Mouse (Mus musculus): ENCODE results near the gene Nufip2. TPM values are rescaled to one million over a fixed set of nuclear protein-coding genes. Genes with fewer than 3 reads are reported as not detected.

The Nufip2 gene
- polyA plus RNA-seq, 1 experiment from 2014 or later: 3.7 TPM

DNA sequence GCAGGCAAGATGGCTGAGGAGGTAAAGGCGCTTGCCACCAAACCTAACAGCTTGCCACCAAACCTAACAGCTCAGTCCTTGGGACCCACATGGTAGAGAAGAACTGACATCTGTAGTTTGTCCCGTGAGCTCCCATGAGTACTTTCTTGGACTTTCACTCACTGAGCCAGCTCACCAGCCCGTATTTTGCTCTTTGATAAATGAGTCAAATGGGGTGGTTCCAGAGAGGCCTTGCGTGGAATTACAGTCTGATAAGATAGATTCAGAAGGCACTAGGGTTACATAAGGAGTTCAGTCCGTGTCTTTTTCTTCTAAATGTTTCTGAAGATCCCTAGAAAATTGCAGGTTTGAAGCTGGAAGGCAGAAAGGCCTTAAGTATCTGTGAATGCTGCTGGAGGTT lies 66.6 kb downstream of the Nufip2 start:
- Histone ChIP-seq H3K9me3 (replicated peaks) (no peaks in the 10 kb centered on the region), H3K9ac (no peak overlapping the region), H3K4me1 (replicated peaks) (no peaks in the 10 kb centered on the region), H3K4me2 (no peak overlapping the region), H3K27ac (no peak overlapping the region), H3K36me3 (no peaks in the 10 kb centered on the region), H3K4me3 (no peak overlapping the region), H3K27me3 (0 out of 2 replicates have a peak, but pooled peaks cover 2% of the 10 kb centered on the region)
- no peak for ATAC-seq (replicated peaks; ENCODE audit: insufficient number of reproducible peaks, insufficient read depth, low FRiP score, low read depth)
- 61% methylated on average over 5 of the region's 5 CpGs for WGBS

DNA sequence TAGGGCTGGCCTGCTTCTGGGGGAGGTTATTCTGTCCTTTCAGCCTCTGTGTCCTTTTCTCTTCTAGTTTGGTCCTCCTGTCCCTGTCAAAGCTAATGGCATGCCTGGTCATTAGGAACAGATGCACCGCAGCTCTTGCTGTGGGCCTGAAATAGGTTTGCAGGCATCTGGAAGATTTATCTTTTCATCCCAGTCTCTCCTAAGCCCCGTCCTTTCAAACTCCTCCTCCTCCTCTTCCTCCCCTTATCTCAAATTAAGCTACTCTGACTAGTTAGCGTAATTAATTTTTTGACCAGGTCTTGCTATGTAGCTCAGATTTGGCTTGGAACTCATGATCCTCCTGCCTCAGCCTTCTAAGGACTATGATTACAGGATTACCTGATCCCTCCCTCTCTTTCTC lies 67.5 kb downstream of the Nufip2 start:
- Histone ChIP-seq H3K36me3 (no peaks in the 10 kb centered on the region), H3K27ac (no peak overlapping the region), H3K9me3 (replicated peaks) (no peaks in the 10 kb centered on the region), H3K4me1 (replicated peaks) (no peaks in the 10 kb centered on the region), H3K9ac (no peak overlapping the region), H3K4me3 (no peak overlapping the region), H3K27me3 (0 out of 2 replicates have a peak, but pooled peaks cover 2% of the 10 kb centered on the region), H3K4me2 (no peak overlapping the region)
- WGBS: 57% methylated on average over 3 of the region's 3 CpGs
- no peak for ATAC-seq (replicated peaks; ENCODE audit: insufficient number of reproducible peaks, insufficient read depth, low FRiP score, low read depth)

DNA sequence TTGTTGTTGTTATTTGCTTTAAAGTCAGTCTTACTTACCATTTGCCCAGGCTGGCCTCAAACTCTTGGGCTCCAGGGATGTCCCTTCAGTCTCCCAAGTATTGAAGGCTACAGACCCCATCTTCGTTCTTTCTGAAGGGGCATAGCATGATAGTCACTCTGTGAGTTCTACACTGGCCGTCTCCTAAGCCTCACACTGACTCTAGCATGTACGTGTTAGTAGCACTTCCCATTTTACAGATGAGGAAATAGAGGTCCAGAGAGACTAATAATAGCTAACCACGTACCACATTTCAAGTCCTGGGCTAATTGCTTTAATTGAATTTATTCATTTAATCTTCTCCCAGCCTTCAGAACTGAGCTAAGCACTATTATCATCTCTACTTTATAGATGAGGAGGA lies 74.1 kb downstream of the Nufip2 start:
- Histone ChIP-seq H3K4me3 (no peak overlapping the region), H3K9me3 (replicated peaks) (no peaks in the 10 kb centered on the region), H3K4me2 (no peak overlapping the region), H3K36me3 (no peaks in the 10 kb centered on the region), H3K27me3 (no peaks in the 10 kb centered on the region), H3K4me1 (replicated peaks) (peaks cover 18% of the 10 kb centered on the region), H3K27ac (no peak overlapping the region), H3K9ac (no peak overlapping the region)
- ATAC-seq (replicated peaks; ENCODE audit: insufficient number of reproducible peaks, insufficient read depth, low FRiP score, low read depth): no peak
- WGBS: 83% methylated on average over 4 of the region's 4 CpGs

DNA sequence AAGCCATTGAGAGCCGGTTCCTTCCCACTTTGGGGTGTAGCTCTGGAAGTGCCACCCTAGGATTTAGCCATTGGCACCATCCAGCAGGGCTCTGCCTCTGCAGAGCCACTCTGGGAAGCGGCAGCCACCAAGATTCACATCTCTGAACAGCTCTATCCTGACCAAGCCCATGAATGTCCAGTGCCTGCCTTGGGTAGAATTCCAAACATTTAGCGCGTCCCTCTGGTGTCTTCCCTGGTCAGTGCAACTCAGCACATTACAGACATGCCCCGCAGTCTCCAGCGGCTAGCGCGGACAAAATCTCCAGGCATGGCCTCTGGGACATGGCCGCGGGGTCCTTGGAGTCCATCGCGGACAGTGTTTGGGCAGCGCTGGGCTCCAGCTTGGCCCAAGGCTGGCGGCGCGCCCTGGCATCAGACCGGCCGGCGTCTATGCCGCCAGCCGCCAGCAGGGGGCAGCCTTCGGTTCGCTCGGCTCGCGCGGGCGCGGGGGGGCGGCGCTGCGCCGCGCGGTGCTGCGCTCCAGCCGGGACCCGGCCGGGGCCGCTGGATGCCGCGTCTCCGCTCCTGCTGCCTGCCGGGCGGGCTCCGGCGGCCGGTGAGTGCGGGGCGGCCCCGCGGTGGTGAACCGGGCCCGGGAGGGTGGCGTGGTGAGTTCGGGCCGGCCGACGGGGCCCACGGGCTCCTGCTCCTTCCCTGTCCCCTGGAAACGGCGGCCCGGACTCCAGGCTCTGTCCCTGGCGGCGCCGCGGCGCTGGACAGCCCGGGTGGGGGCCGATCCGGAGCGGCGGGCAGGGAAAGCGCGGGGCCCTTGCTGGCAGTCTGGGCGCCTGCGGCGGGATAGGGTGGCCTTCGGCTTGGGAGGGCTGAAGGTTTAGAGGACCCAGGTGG lies 77.1 kb downstream of the Nufip2 start, which contains the start of gene Myo18a:
Myo18a (plus strand) TSS at position 464 of the 890 bp plus-strand sequence.
- 2% methylated on average over 74 of the region's 79 CpGs for WGBS

DNA sequence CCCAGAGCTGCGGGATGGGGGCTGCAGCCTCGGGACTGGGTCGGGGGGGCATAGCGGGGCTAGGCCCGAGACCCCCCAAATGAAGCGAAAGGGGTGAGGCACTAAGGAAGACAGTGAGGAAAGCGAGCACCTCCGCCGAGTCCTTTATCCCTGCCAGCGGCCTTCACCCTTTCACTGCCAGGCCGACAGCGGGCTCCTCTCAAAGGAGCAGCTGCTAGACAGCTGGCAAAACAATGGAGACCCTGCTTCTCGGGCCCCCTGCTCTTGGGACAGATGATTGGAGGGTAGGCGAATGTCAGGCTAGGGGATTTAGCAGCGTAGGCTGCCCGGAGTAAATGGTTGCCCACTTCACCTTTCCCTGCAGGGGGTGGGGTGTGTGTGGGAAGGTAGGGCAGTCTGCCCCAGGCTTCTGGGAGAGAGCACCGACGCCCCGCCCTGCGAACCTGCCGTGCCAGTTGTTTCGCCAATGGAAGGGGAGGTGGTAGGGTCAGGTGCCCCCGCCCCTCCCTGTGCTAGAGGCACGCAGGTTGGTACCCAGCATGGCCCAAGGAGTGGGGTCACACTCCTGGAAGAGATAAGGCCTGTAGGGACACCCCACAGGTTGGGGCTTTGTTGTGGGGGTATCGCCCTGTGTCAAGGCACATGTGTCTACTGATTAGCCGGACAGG lies 77.9 kb downstream of the Nufip2 start:
- H3K27ac ChIP-seq: peak overlapping the region; percentile 81
- peak overlapping the region; percentile 84 for H3K4me2 ChIP-seq
- no peaks in the 10 kb centered on the region for H3K9me3 ChIP-seq (replicated peaks)
- peak; percentile 23; the same call in 1 of the 2 replicates for ATAC-seq (replicated peaks; ENCODE audit: insufficient number of reproducible peaks, insufficient read depth, low FRiP score, low read depth)
- 5% methylated on average over 26 of the region's 26 CpGs for WGBS
- peak overlapping the region; percentile 78 for H3K9ac ChIP-seq
- H3K4me1 ChIP-seq (replicated peaks): peaks cover 39% of the 10 kb centered on the region
- H3K27me3 ChIP-seq: no peaks in the 10 kb centered on the region
- no peaks in the 10 kb centered on the region for H3K36me3 ChIP-seq
- H3K4me3 ChIP-seq: peak overlapping the region; percentile 71

More for the DNA sequence above, 77.1 kb downstream of the Nufip2 start, which contains the start of gene Myo18a:
- peak within 1 kb of the TSS; percentile 78 for H3K9ac ChIP-seq
- peak within 1 kb of the TSS; percentile 71 for H3K4me3 ChIP-seq
- no peaks in the 10 kb centered on the region for H3K9me3 ChIP-seq (replicated peaks)
- H3K4me2 ChIP-seq: peak within 1 kb of the TSS; percentile 84
- peaks cover 39% of the 10 kb centered on the region for H3K4me1 ChIP-seq (replicated peaks)
- H3K36me3 ChIP-seq: no peaks in the 10 kb centered on the region
- H3K27ac ChIP-seq: peak within 1 kb of the TSS; percentile 81
- H3K27me3 ChIP-seq: no peaks in the 10 kb centered on the region
- ATAC-seq (replicated peaks; ENCODE audit: insufficient number of reproducible peaks, insufficient read depth, low FRiP score, low read depth): peak; percentile 77

DNA sequence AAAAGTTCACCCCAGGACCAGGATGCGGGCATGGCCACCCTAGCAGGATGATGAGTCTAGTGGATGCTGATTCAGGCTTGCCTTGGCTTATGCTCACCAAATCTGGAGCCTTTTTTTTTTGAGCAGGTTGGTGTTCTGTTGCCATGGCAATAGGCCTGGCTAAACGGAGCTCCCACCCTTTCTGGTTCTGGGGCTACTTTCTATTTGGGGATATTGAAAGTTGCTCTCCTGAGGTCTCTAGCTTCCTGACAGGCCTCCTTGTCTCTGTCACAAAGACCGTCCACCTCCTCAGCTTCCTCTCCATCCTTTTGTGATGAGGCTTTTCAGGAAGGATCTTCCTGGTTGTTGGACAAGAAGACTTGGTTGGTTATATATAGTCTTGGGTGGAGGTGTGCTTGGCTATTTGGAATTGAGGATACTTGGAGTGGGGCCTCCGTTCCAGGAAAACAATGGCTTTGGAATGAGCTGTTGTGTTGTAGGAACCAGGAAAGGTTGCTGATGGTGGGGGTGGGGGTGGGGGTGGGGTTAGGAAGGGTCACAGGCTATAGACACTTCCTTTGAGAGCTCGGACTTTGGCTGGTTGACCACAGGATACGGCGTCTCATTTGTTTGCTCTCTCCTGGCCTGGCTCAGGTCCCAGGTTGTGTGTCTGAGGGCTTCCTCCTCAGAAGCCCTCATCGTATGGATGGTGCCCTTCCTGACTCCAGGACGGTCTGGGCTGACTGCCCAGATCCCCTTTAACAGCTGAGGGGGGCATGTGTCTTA lies 78.9 kb downstream of the Nufip2 start:
- Histone ChIP-seq H3K4me1 (replicated peaks) (peaks cover 39% of the 10 kb centered on the region), H3K9me3 (replicated peaks) (no peaks in the 10 kb centered on the region), H3K4me2 (peak overlapping the region; percentile 84), H3K36me3 (no peaks in the 10 kb centered on the region), H3K4me3 (peak overlapping the region; percentile 71), H3K27ac (peak overlapping the region; percentile 81), H3K27me3 (no peaks in the 10 kb centered on the region), H3K9ac (peak overlapping the region; percentile 78)
- ATAC-seq (replicated peaks; ENCODE audit: insufficient number of reproducible peaks, insufficient read depth, low FRiP score, low read depth): peak; percentile 25; the same call in 1 of the 2 replicates
- 42% methylated on average over 9 of the region's 9 CpGs for WGBS

DNA sequence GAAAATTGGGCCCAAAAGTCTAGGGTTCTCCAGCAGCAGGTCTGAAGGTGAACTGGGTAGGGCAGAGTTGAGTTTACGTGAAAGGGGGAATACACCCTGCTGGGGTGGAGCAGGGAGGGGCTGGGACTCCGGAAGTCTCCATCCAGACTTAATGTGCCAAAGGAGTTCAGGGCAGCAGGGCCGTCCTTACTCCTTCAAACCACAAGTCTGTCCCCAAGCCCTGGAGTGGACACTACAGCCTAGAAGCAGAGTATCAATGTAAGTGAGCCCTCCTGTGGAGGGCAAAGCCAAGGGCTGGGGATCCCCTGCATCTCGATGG lies 79.5 kb downstream of the Nufip2 start:
- no peaks in the 10 kb centered on the region for H3K27me3 ChIP-seq
- H3K36me3 ChIP-seq: no peaks in the 10 kb centered on the region
- no peak for ATAC-seq (replicated peaks; ENCODE audit: insufficient number of reproducible peaks, insufficient read depth, low FRiP score, low read depth)
- no peak overlapping the region for H3K9ac ChIP-seq
- H3K4me3 ChIP-seq: peak overlapping the region; percentile 3; the same call in 1 of the 2 replicates
- WGBS: 58% methylated on average over 4 of the region's 4 CpGs
- peaks cover 42% of the 10 kb centered on the region for H3K4me1 ChIP-seq (replicated peaks)
- H3K4me2 ChIP-seq: peak overlapping the region; percentile 84
- H3K9me3 ChIP-seq (replicated peaks): no peaks in the 10 kb centered on the region
- H3K27ac ChIP-seq: peak overlapping the region; percentile 80

DNA sequence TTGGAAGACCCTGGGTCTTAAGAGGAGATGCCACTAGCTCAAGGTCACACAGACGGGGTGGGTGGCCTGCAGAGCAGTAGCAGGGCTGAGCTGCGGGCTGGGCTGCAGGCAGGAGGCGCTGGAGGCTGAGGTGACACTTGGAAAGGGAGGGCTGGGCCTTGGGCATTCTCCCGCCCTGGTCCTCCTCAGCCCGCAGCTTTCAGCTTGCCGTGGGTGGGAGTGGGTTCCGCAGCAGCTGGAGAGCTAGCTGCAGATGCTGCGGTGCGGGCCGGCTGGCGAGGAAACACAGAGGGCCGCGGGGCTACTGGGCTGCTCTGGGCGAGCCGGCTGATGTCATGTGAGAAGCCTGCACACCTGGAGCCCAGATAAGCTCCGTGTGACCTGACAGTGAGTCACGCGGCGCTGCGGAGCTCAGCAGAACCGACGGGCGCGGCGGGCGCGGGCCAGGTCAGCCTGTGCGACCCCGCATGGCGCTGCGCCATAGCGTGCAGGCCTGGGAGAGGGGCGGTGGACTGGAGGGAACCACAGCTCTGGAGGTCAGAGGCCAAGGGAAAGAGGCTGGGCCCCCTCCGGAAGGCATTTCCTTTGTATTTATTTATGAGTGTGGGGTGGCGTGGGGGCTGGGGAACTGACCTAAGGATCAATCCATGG lies 80.5 kb downstream of the Nufip2 start:
- Histone ChIP-seq H3K27me3 (no peaks in the 10 kb centered on the region), H3K4me3 (peak overlapping the region; percentile 49), H3K4me2 (peak overlapping the region; percentile 84), H3K9me3 (replicated peaks) (no peaks in the 10 kb centered on the region), H3K9ac (peak overlapping the region; percentile 62), H3K36me3 (no peaks in the 10 kb centered on the region), H3K4me1 (replicated peaks) (peaks cover 42% of the 10 kb centered on the region), H3K27ac (peak overlapping the region; percentile 80)
- WGBS: 1% methylated on average over 35 of the region's 35 CpGs
- ATAC-seq (replicated peaks; ENCODE audit: insufficient number of reproducible peaks, insufficient read depth, low FRiP score, low read depth): peak; percentile 57

DNA sequence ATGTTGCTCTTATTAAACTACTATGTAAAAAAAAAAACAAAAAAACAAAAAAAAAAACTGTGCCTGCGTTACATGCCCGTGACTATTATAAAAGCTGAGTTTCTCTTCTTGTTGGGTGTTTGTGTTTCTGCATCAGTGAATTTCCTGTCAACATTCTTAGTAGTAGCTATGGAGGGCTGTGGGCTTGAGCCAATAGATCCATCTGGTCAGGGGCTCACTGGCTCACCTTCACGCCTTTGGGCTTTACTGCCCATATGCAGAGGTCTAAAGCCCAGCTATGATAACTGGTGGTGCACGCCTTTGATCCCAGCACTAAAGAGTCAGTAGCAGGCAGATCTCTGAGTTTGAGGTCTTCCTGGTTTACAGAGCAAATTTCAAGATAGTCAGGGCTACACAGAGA lies 83.5 kb downstream of the Nufip2 start:
- H3K9me3 ChIP-seq (replicated peaks): no peaks in the 10 kb centered on the region
- H3K4me3 ChIP-seq: no peak overlapping the region
- no peak overlapping the region for H3K27ac ChIP-seq
- H3K4me2 ChIP-seq: no peak overlapping the region
- ATAC-seq (replicated peaks; ENCODE audit: insufficient number of reproducible peaks, insufficient read depth, low FRiP score, low read depth): no peak
- 77% methylated on average over 4 of the region's 4 CpGs for WGBS
- peaks cover 37% of the 10 kb centered on the region for H3K4me1 ChIP-seq (replicated peaks)
- no peaks in the 10 kb centered on the region for H3K36me3 ChIP-seq
- no peaks in the 10 kb centered on the region for H3K27me3 ChIP-seq
- no peak overlapping the region for H3K9ac ChIP-seq

DNA sequence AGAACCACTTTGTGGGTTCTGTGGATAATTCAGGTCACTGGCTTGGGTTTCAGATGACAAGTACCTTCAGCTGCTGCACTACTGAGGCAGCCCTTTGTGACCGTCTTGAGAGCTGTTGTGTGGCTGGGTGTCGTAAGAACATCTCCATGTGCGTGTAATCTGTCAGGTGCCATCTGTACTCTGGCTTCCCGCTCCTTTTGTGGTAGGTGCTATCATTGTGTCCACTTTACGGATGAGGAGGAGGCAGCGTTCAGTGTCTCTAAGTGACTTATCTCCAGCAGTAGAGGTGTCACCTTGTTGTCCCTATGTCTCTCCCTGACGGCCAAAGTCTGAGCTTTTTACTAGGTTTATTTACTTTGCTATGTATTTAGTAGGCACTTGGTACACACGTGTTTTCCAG lies 84.4 kb downstream of the Nufip2 start:
- H3K9ac ChIP-seq: no peak overlapping the region
- no peaks in the 10 kb centered on the region for H3K27me3 ChIP-seq
- no peak overlapping the region for H3K4me2 ChIP-seq
- H3K27ac ChIP-seq: no peak overlapping the region
- no peak overlapping the region for H3K4me3 ChIP-seq
- ATAC-seq (replicated peaks; ENCODE audit: insufficient number of reproducible peaks, insufficient read depth, low FRiP score, low read depth): no peak
- H3K36me3 ChIP-seq: no peaks in the 10 kb centered on the region
- H3K9me3 ChIP-seq (replicated peaks): no peaks in the 10 kb centered on the region
- H3K4me1 ChIP-seq (replicated peaks): peaks cover 28% of the 10 kb centered on the region
- 63% methylated on average over 8 of the region's 8 CpGs for WGBS
